Mouse (Mus musculus) ES-Bruce4 (cell line): ENCODE results near the gene Rtkn2.

ENCODE experiments used
- CTCF ChIP-seq: IDR thresholded peaks from one replicate; pipeline ENCODE4 v1.8.1; 2011; ENCODE audit warnings: low read depth, low read length
- EP300 ChIP-seq: IDR thresholded peaks from 2 replicates; pipeline ENCODE4 v1.6.1; 2011; ENCODE audit warnings: low read depth, low read length; ENCODE audit not compliant: insufficient read depth
- POLR2A ChIP-seq: IDR thresholded peaks from one replicate; pipeline ENCODE4 v1.8.1; 2011; ENCODE audit warnings: low read length; ENCODE audit not compliant: insufficient read depth

DNA sequence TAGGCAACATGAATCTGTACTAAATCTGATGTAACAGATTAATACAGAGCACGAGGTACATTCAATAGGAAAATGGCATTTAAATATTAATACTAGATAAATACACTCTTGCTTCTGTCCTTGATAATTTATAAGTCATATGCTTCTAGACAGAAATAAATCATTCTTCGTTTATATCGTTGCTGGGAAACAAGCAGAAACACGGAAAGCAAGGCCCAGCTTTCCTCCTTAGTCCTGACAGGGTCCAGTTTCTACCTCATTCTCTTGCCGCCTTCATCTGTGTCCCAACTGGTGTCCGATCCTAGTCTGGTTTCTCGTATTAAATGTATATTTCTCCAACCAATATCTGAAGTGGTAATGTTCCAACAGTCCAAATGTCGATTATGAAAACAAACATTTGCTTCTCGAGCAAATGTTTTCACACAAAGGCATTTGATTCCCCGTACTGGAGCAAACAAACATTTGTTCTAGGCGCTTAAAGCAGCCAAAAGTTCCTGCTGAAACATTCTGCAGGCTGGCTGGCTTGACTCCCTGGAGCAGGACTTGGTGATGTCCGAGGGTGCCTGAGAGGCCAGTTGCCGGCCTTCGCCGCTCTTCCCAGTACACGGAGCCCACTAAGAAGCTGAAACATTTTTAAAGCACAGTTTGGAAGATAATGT, 81.3 kb downstream of the Rtkn2 start:
- TF ChIP-seq CTCF (no peak), POLR2A (no peak), EP300 (no peak)
